Mouse (Mus musculus) G1E (cell line): ENCODE results near the gene Hoxd8.

Experiments
- CTCF ChIP-seq: IDR thresholded peaks from 2 replicates; pipeline ENCODE4 v1.5.1; 2012; ENCODE audit warnings: low read depth, low read length, inconsistent platforms, mixed read lengths
- GATA1 ChIP-seq: IDR thresholded peaks from 2 replicates; pipeline ENCODE4 v1.6.1; 2012; ENCODE audit warnings: borderline replicate concordance, low read length, inconsistent platforms, mixed read lengths
- GATA2 ChIP-seq: IDR thresholded peaks from 2 replicates; pipeline ENCODE4 v1.6.1; 2012; ENCODE audit warnings: low read depth, low read length, inconsistent platforms, borderline replicate concordance
- POLR2AphosphoS5 ChIP-seq: IDR thresholded peaks from 2 replicates; pipeline ENCODE4 v1.6.1; 2012; ENCODE audit warnings: low read depth, low read length, inconsistent platforms; ENCODE audit not compliant: insufficient replicate concordance
- TAL1 ChIP-seq: conservative IDR thresholded peaks from 2 replicates; pipeline ENCODE4 v1.6.1; 2012; ENCODE audit warnings: low read depth, low read length, inconsistent platforms, mixed read lengths

DNA sequence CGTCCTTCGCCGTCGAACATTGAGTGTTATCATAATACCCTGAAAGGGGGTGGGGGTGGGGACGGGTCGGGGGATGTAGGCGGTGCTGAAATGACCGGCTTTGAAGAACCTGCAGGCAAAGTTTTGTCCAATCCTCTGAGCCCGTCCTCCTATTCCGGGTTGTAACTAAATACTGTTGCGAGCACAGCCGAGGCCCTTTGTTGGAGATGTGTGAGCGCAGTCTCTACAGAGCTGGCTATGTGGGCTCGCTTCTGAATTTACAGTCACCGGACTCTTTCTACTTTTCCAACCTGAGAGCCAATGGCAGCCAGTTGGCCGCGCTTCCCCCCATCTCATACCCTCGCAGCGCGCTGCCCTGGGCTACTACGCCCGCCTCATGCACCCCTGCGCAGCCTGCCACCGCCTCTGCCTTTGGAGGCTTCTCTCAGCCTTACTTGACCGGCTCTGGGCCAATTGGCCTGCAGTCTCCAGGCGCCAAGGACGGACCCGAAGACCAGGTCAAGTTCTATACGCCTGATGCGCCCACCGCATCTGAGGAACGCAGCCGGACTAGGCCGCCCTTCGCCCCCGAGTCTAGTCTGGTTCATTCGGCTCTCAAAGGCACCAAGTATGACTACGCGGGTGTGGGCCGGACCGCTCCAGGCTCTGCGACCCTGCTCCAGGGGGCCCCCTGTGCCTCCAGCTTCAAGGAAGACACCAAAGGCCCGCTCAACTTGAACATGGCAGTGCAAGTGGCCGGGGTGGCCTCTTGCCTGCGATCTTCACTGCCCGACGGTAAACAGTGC, 29.3 kb upstream of the Hoxd8 start, which contains the start of gene Hoxd12:
- TF ChIP-seq CTCF (no peak), POLR2AphosphoS5 (no peak), GATA2 (no peak), GATA1 (no peak), TAL1 (no peak)
